Mouse (Mus musculus): Measurements from ENCODE around the gene Adcy1. TPM values are rescaled to one million over a fixed set of nuclear protein-coding genes. Genes with fewer than 3 reads are reported as not detected.

Adcy1 gene
- polyA plus RNA-seq, 1 experiment from 2014 or later = 2.0 TPM

DNA sequence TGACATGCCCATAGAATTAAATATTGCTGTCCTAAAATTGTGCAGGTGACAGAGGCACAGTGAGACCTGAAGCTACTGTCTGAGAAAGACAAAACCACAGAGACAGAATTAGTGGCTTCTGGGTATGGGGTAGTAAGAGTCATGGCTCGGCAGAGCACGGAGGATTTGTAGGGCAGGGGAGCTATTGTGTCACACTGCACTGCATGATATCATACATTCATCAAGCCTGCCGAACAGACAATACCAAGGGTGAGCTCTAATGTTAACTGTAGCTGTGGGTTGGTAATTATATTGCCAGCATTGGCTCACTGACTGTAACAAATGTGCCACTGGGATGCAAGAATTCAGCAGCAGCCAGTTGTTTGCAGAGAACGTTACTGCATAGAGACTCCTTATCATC, 101.1 kb downstream of the Adcy1 start:
- Histone ChIP-seq H3K4me2 (replicated peaks; ENCODE audit: low read depth, low read length) (no peak overlapping the region), H3K9ac (ENCODE audit: low read depth, low read length) (no peak overlapping the region), H3K9me3 (ENCODE audit: control insufficient read depth, low read length) (no peaks in the 10 kb centered on the region), H3K36me3 (ENCODE audit: control insufficient read depth, insufficient read depth, low read length) (no peaks in the 10 kb centered on the region), H3K4me3 (ENCODE audit: low read depth, low read length) (no peak overlapping the region), H3K27me3 (ENCODE audit: control insufficient read depth, insufficient read depth, low read length) (no peaks in the 10 kb centered on the region), H3K27ac (ENCODE audit: low read depth, low read length) (no peak overlapping the region), H3K4me1 (replicated peaks; ENCODE audit: control insufficient read depth, insufficient read depth, low read length) (0 out of 2 replicates have a peak, but pooled peaks cover 2% of the 10 kb centered on the region)
- DNase-seq (ENCODE audit: low spot score) = no peak
- WGBS = 59% methylated on average over 4 of the region's 4 CpGs
- no peak for ATAC-seq (ENCODE audit: low FRiP score)

DNA sequence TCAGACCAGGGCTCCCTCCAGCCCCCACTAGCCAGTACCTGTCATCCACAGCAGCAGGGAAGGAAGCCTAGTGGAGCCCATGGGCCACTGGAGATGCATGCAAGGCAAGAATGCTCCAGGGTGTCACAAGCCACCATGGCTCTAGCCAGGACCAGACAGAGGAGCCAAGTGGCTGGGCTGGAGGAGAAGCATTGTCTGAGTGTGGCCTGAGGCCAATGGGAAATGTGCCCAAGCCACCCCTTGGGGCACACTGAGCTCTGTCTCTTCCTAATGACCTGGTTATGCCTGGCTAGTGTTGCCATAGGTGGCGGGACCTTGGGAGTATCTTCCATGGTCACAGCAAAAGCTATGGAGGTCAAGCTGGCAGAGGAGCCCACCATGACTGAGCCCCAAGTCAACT, 106.4 kb downstream of the Adcy1 start:
- no peak overlapping the region for H3K27ac ChIP-seq (ENCODE audit: low read depth, low read length)
- H3K9me3 ChIP-seq (ENCODE audit: control insufficient read depth, low read length) = no peaks in the 10 kb centered on the region
- no peak overlapping the region for H3K9ac ChIP-seq (ENCODE audit: low read depth, low read length)
- H3K4me3 ChIP-seq (ENCODE audit: low read depth, low read length) = no peak overlapping the region
- no peak overlapping the region for H3K4me2 ChIP-seq (replicated peaks; ENCODE audit: low read depth, low read length)
- DNase-seq (ENCODE audit: low spot score) (no peak), ATAC-seq (ENCODE audit: low FRiP score) (no peak)
- H3K36me3 ChIP-seq (ENCODE audit: control insufficient read depth, insufficient read depth, low read length) = no peaks in the 10 kb centered on the region
- WGBS = 92% methylated on average over 1 of the region's 1 CpGs
- no peaks in the 10 kb centered on the region for H3K27me3 ChIP-seq (ENCODE audit: control insufficient read depth, insufficient read depth, low read length)
- H3K4me1 ChIP-seq (replicated peaks; ENCODE audit: control insufficient read depth, insufficient read depth, low read length) = no peaks in the 10 kb centered on the region

DNA sequence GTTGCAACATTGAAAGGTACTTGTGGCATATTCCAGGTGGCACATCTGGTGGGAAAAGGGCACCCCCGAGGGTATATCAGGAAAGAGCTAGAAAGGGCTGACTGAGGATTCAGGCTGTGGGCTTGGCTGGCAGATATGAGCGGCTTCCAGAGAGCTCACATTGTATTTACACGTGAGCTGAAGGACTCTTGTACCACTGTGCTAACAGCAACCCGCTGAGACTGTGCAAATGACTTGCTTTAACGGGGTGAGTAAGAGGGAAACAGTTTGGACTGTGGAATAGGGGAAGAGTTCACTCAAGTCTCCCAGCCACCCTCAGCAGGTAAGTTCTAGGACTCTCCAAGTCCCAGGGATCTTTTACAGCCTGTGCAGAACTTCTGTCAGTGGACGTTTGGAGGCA, 110.4 kb downstream of the Adcy1 start:
- Histone ChIP-seq H3K9ac (ENCODE audit: low read depth, low read length) (no peak overlapping the region), H3K4me3 (ENCODE audit: low read depth, low read length) (no peak overlapping the region)

DNA sequence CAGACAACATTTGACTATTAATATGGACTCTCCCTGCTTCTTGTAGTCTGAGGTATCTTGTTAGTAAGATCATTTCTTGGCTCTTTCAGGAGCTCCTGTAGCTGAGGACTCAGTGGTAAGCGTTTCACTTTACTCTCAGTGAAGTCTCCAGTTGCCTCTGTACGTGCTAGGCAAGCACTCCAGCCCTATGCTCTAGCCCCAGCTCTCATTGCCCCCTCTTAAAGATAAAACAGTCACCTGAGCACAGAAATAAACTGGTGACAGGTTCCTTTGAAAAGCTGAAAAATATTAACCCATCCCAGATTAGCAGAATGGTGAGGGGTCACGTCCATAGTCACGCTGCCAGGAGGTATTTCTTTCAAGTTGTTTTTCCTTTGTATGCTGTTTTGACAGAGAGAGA, 115.4 kb downstream of the Adcy1 start:
- Histone ChIP-seq H3K9me3 (ENCODE audit: control insufficient read depth, low read length) (no peaks in the 10 kb centered on the region), H3K36me3 (ENCODE audit: control insufficient read depth, insufficient read depth, low read length) (no peaks in the 10 kb centered on the region)
- no peak for DNase-seq (ENCODE audit: low spot score)

More for the DNA sequence above, 110.4 kb downstream of the Adcy1 start:
- Histone ChIP-seq H3K27me3 (ENCODE audit: control insufficient read depth, insufficient read depth, low read length) (no peaks in the 10 kb centered on the region), H3K9me3 (ENCODE audit: control insufficient read depth, low read length) (no peaks in the 10 kb centered on the region), H3K27ac (ENCODE audit: low read depth, low read length) (no peak overlapping the region), H3K36me3 (ENCODE audit: control insufficient read depth, insufficient read depth, low read length) (no peaks in the 10 kb centered on the region), H3K4me1 (replicated peaks; ENCODE audit: control insufficient read depth, insufficient read depth, low read length) (no peaks in the 10 kb centered on the region), H3K4me2 (replicated peaks; ENCODE audit: low read depth, low read length) (no peak overlapping the region)
- ATAC-seq (ENCODE audit: low FRiP score) = no peak
- WGBS = 84% methylated on average over 6 of the region's 6 CpGs
- DNase-seq (ENCODE audit: low spot score) = no peak

DNA sequence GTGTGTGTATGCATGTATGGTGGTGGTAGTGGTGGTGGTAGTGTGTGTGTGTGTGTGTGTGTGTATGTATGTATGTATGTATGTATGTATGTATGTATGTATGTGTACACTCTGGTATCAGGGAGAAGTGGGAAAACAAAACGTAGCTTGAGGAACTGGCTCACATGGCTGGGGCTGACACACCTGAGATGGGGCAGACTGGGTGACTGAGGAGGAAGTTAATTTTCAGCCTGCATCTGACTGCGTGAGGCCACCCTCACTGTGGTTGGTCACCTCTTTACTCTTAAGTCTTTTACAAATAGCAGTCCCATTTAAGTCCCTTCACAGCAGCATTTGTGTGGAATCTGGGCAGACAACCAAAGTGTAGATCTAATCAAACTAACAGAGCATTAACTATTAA, 116.0 kb downstream of the Adcy1 start:
- no peak overlapping the region for H3K9ac ChIP-seq (ENCODE audit: low read depth, low read length)
- no peak for ATAC-seq (ENCODE audit: low FRiP score)
- no peaks in the 10 kb centered on the region for H3K27me3 ChIP-seq (ENCODE audit: control insufficient read depth, insufficient read depth, low read length)
- 100% methylated on average over 2 of the region's 2 CpGs for WGBS
- no peak for DNase-seq (ENCODE audit: low spot score)
- H3K27ac ChIP-seq (ENCODE audit: low read depth, low read length) = no peak overlapping the region
- H3K36me3 ChIP-seq (ENCODE audit: control insufficient read depth, insufficient read depth, low read length) = no peaks in the 10 kb centered on the region
- no peak overlapping the region for H3K4me2 ChIP-seq (replicated peaks; ENCODE audit: low read depth, low read length)
- no peaks in the 10 kb centered on the region for H3K4me1 ChIP-seq (replicated peaks; ENCODE audit: control insufficient read depth, insufficient read depth, low read length)
- H3K4me3 ChIP-seq (ENCODE audit: low read depth, low read length) = no peak overlapping the region
- H3K9me3 ChIP-seq (ENCODE audit: control insufficient read depth, low read length) = no peaks in the 10 kb centered on the region

More for the DNA sequence above, 115.4 kb downstream of the Adcy1 start:
- Histone ChIP-seq H3K27ac (ENCODE audit: low read depth, low read length) (no peak overlapping the region), H3K4me2 (replicated peaks; ENCODE audit: low read depth, low read length) (no peak overlapping the region), H3K4me1 (replicated peaks; ENCODE audit: control insufficient read depth, insufficient read depth, low read length) (no peaks in the 10 kb centered on the region), H3K4me3 (ENCODE audit: low read depth, low read length) (no peak overlapping the region), H3K9ac (ENCODE audit: low read depth, low read length) (no peak overlapping the region), H3K27me3 (ENCODE audit: control insufficient read depth, insufficient read depth, low read length) (no peaks in the 10 kb centered on the region)
- WGBS = 76% methylated on average over 4 of the region's 4 CpGs
- ATAC-seq (ENCODE audit: low FRiP score) = no peak

DNA sequence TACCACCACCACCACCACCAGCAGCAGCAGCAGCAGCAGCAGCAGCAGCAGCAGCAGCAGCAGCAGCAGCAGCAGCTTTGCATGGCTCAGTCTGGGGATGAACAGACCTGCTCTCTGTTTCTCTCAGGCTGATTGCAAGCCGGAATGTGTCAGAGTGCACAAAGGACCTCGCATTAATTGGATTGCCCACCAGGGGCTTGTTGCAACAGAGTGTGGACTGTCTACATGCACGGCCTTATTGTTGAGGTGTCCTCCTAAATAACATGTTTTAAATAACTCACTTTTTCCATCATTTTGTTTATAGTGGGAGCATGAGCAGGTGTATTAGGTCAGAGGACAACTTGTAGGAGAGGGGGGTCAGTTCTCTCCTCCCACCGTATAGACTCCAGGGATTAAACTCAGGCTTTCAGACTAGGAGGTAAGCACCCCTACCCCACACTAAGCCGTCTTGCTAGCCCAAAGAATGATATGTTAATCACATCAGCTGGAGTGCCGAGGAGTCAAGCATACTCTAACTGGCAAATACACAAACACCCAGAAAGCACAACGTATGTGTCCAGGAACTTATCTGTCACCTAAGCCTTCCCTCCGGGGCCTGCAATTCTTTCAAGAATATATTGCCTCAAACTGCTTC, 119.2 kb downstream of the Adcy1 start:
- Histone ChIP-seq H3K4me2 (replicated peaks; ENCODE audit: low read depth, low read length) (no peak overlapping the region), H3K4me1 (replicated peaks; ENCODE audit: control insufficient read depth, insufficient read depth, low read length) (no peaks in the 10 kb centered on the region), H3K27ac (ENCODE audit: low read depth, low read length) (no peak overlapping the region)

DNA sequence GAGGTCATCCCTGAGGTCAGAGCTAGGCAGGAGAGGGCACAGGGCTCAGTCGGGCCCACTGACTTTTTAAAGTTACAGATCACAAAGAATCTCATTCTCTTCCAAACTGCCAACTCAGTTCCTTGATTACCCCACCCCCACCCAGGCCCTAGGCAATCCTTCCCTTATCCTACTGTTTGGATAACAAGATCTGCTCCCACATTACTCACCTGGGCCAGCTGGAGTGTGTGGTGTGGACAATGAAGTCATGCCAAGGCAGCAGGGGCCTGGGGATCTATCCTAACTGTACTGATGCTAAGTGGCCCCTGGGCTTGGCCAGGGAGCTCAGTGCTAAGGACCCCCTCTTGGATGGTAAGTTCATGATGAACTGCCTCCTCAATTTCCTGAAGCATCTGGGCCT, 121.1 kb downstream of the Adcy1 start:
- ATAC-seq (ENCODE audit: low FRiP score) (no peak), DNase-seq (ENCODE audit: low spot score) (no peak)
- no peaks in the 10 kb centered on the region for H3K4me1 ChIP-seq (replicated peaks; ENCODE audit: control insufficient read depth, insufficient read depth, low read length)
- no peak overlapping the region for H3K27ac ChIP-seq (ENCODE audit: low read depth, low read length)
- no peaks in the 10 kb centered on the region for H3K9me3 ChIP-seq (ENCODE audit: control insufficient read depth, low read length)
- H3K4me3 ChIP-seq (ENCODE audit: low read depth, low read length) = no peak overlapping the region
- H3K36me3 ChIP-seq (ENCODE audit: control insufficient read depth, insufficient read depth, low read length) = no peaks in the 10 kb centered on the region
- H3K9ac ChIP-seq (ENCODE audit: low read depth, low read length) = no peak overlapping the region
- no peak overlapping the region for H3K4me2 ChIP-seq (replicated peaks; ENCODE audit: low read depth, low read length)
- H3K27me3 ChIP-seq (ENCODE audit: control insufficient read depth, insufficient read depth, low read length) = no peaks in the 10 kb centered on the region
- 17% methylated on average over 1 of the region's 1 CpGs for WGBS

More for the DNA sequence above, 119.2 kb downstream of the Adcy1 start:
- no peaks in the 10 kb centered on the region for H3K36me3 ChIP-seq (ENCODE audit: control insufficient read depth, insufficient read depth, low read length)
- no peaks in the 10 kb centered on the region for H3K9me3 ChIP-seq (ENCODE audit: control insufficient read depth, low read length)
- DNase-seq (ENCODE audit: low spot score) (peak; percentile 40), ATAC-seq (ENCODE audit: low FRiP score) (peak; percentile 70; the same call in 1 of the 2 replicates)
- H3K9ac ChIP-seq (ENCODE audit: low read depth, low read length) = no peak overlapping the region
- no peaks in the 10 kb centered on the region for H3K27me3 ChIP-seq (ENCODE audit: control insufficient read depth, insufficient read depth, low read length)
- H3K4me3 ChIP-seq (ENCODE audit: low read depth, low read length) = no peak overlapping the region
- WGBS = 37% methylated on average over 8 of the region's 8 CpGs

DNA sequence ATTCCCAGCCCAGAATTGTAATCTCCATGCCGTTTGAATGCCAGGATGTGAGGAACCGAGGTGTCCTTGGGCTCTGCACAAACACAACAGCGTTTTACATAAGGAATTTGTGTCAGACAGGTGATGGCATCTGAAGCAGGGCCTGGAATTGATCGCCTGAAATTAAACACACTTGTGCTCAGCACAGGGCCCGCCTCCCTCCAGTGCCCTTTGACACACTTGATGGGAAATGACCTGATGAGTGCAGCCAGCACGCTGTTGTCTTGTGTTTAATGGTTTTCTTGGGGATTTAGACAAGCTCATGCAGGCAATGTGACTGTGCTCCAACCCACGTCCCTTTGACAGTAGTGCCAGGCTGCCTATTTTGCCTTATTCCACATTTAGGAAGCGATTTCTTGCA, 124.2 kb downstream of the Adcy1 start:
- H3K36me3 ChIP-seq (ENCODE audit: control insufficient read depth, insufficient read depth, low read length) = no peaks in the 10 kb centered on the region
- H3K4me3 ChIP-seq (ENCODE audit: low read depth, low read length) = no peak overlapping the region
- H3K27ac ChIP-seq (ENCODE audit: low read depth, low read length) = no peak overlapping the region
- H3K27me3 ChIP-seq (ENCODE audit: control insufficient read depth, insufficient read depth, low read length) = no peaks in the 10 kb centered on the region
- DNase-seq (ENCODE audit: low spot score) (no peak), ATAC-seq (ENCODE audit: low FRiP score) (no peak)
- H3K4me1 ChIP-seq (replicated peaks; ENCODE audit: control insufficient read depth, insufficient read depth, low read length) = no peaks in the 10 kb centered on the region
- H3K9ac ChIP-seq (ENCODE audit: low read depth, low read length) = no peak overlapping the region
- no peak overlapping the region for H3K4me2 ChIP-seq (replicated peaks; ENCODE audit: low read depth, low read length)
- no peaks in the 10 kb centered on the region for H3K9me3 ChIP-seq (ENCODE audit: control insufficient read depth, low read length)
- WGBS = 75% methylated on average over 8 of the region's 8 CpGs

DNA sequence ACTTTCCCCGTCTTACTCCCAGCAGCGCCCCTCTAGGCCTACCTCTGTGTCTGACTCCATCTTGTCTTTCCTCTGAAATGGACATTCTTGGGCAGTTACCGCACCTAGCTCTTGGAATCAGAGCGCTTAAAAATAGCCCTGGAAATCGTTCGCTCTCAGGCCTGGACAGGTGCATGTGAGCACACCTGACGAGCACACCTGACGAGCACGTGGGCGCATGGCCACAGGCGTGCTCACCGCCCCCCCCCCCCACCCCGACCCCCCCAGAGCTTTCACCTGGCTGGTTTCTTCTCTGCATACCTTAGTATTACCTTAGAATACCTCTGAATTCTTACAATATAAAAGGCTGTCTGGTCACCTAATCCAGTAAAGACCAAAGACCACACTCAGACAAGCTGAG, 125.2 kb downstream of the Adcy1 start, which contains the start of gene Gm11985:
Gm11985 (minus strand) TSS at position 101 of the 400 bp plus-strand sequence.
- no peak within 1 kb of the TSS for H3K27ac ChIP-seq (ENCODE audit: low read depth, low read length)
- no peaks in the 10 kb centered on the region for H3K9me3 ChIP-seq (ENCODE audit: control insufficient read depth, low read length)
- H3K36me3 ChIP-seq (ENCODE audit: control insufficient read depth, insufficient read depth, low read length) = no peaks in the 10 kb centered on the region
- H3K27me3 ChIP-seq (ENCODE audit: control insufficient read depth, insufficient read depth, low read length) = no peaks in the 10 kb centered on the region
- ATAC-seq (ENCODE audit: low FRiP score) (no peak), DNase-seq (ENCODE audit: low spot score) (no peak)
- no peaks in the 10 kb centered on the region for H3K4me1 ChIP-seq (replicated peaks; ENCODE audit: control insufficient read depth, insufficient read depth, low read length)
- H3K4me2 ChIP-seq (replicated peaks; ENCODE audit: low read depth, low read length) = no peak within 1 kb of the TSS
- H3K9ac ChIP-seq (ENCODE audit: low read depth, low read length) = no peak within 1 kb of the TSS
- no peak within 1 kb of the TSS for H3K4me3 ChIP-seq (ENCODE audit: low read depth, low read length)
- 86% methylated on average over 13 of the region's 13 CpGs for WGBS
